25 mouse cellular contexts compared by ENCODE assay signal in genomic region chr12:16220561-16220960, GRCm38 (mm10).
A peak's percentile ranks its signal among the peaks of the same experiment; 100 is the strongest.
DNase-seq lines count a peak whose midpoint lies in the region; ATAC-seq and TF ChIP-seq lines count a peak whose summit lies in the region.
"Had no signal": no experiment of that assay in that cellular context is flagged by ENCODE, and none has a peak within 500 bp of the region (broad histone marks: within the 10 kb centered on the region; RNA-seq: fewer than 3 reads in every experiment).

No protein-coding gene starts in this region.

- no peak for ATAC-seq in heart, embryonic 16.5 days (replicated peaks; ENCODE audit: extremely low read depth, insufficient read depth, low FRiP score)
- ATAC-seq in kidney, embryonic 15.5 days (replicated peaks; ENCODE audit: low FRiP score): no peak
- ATAC-seq: activated CD4-positive, CD25-positive, alpha-beta regulatory T cell, adult 4 months; forebrain, embryonic 15.5 days had no signal

- 88% methylated on average over 3 of the region's 3 CpGs for WGBS in heart, embryonic 16.5 days
- WGBS in kidney, adult 2 months: 50% methylated on average over 3 of the region's 3 CpGs
- WGBS in kidney, embryonic 15.5 days: 86% methylated on average over 3 of the region's 3 CpGs

- intact Hi-C loops in gastrocnemius, adult 2 months (cut with DNase I): no loop called here
- intact Hi-C loops in gastrocnemius, postnatal 36 days (cut with DNase I): loop anchor here (5.0 kb wide), 1 partner anchor 53 kb away; no protein-coding TSS in a partner anchor

- DNase-seq in gastrocnemius, adult 2 months: no peak
- no peak for DNase-seq in gastrocnemius, postnatal 36 days
- DNase-seq in heart, adult 9 months (ENCODE audit: low spot score in 2 of 2): no peak
- peak; percentile 84 for DNase-seq in kidney, adult 2 months
- DNase-seq in kidney, postnatal 14 days: peak; percentile 31
- DNase-seq in kidney, adult 18-20 months: no peak
- DNase-seq: adrenal gland, adult 8-10 months; adrenal gland, postnatal 25 days; cerebellum, adult 11-12 months; cerebellum, adult 8-10 months; cerebellum, postnatal 10 days; cerebellum, postnatal 36 days; embryo, embryonic 11 days; gastrocnemius, postnatal 14 days had no signal

- H3K9me3 ChIP-seq in heart, embryonic 16.5 days (replicated peaks; ENCODE audit: control insufficient read depth, low read length): no peaks in the 10 kb centered on the region
- no peaks in the 10 kb centered on the region for H3K9me3 ChIP-seq in kidney, embryonic 15.5 days (replicated peaks)
- H3K9me3 ChIP-seq: embryonic facial prominence, embryonic 10.5 days; embryonic facial prominence, embryonic 13.5 days; forebrain, embryonic 12.5 days; forebrain, embryonic 15.5 days; hindbrain, embryonic 12.5 days; hindbrain, embryonic 15.5 days had no signal

- H3K4me1 ChIP-seq in heart, embryonic 16.5 days (ENCODE audit: control insufficient read depth, insufficient read depth, low read length): peaks cover 14% of the 10 kb centered on the region
- H3K4me1 ChIP-seq in kidney, adult 2 months (ENCODE audit: control insufficient read depth, insufficient read depth, low read length): no peaks in the 10 kb centered on the region; the same call in 1 of the 2 replicates
- no peaks in the 10 kb centered on the region for H3K4me1 ChIP-seq in kidney, embryonic 15.5 days
- H3K4me1 ChIP-seq: embryonic facial prominence, embryonic 10.5 days; embryonic facial prominence, embryonic 13.5 days; hindbrain, embryonic 12.5 days had no signal

- H3K27me3 ChIP-seq in heart, embryonic 16.5 days (ENCODE audit: control insufficient read depth, insufficient read depth, low read length): no peaks in the 10 kb centered on the region
- H3K27me3 ChIP-seq in kidney, adult 2 months (replicated peaks; ENCODE audit: control insufficient read depth, insufficient read depth, low read length): no peaks in the 10 kb centered on the region
- no peaks in the 10 kb centered on the region for H3K27me3 ChIP-seq in kidney, embryonic 15.5 days
- H3K27me3 ChIP-seq: embryonic facial prominence, embryonic 13.5 days; forebrain, embryonic 12.5 days; forebrain, embryonic 15.5 days; hindbrain, embryonic 12.5 days; hindbrain, embryonic 15.5 days had no signal

- TF ChIP-seq CTCF in gastrocnemius, adult 2 months (IDR thresholded peaks at IDR 0.05): no peak
- TF ChIP-seq CTCF in kidney, adult 2 months (conservative IDR thresholded peaks at IDR 0.05; ENCODE audit: insufficient read depth, insufficient read length, low read depth, low read length): no peak

- H3K4me2 ChIP-seq in heart, embryonic 16.5 days (ENCODE audit: low read depth, low read length): no peak overlapping the region
- no peak overlapping the region for H3K4me2 ChIP-seq in kidney, embryonic 15.5 days
- H3K4me2 ChIP-seq: embryonic facial prominence, embryonic 13.5 days; forebrain, embryonic 12.5 days; forebrain, embryonic 15.5 days; heart, embryonic 11.5 days; hindbrain, embryonic 12.5 days; hindbrain, embryonic 15.5 days had no signal

- H3K36me3 ChIP-seq in heart, embryonic 16.5 days (ENCODE audit: control insufficient read depth, insufficient read depth): no peaks in the 10 kb centered on the region
- H3K36me3 ChIP-seq in kidney, adult 2 months (ENCODE audit: control insufficient read depth, insufficient read depth, low read length): no peaks in the 10 kb centered on the region
- no peaks in the 10 kb centered on the region for H3K36me3 ChIP-seq in kidney, embryonic 15.5 days
- H3K36me3 ChIP-seq: embryonic facial prominence, embryonic 10.5 days; embryonic facial prominence, embryonic 13.5 days; forebrain, embryonic 12.5 days; forebrain, embryonic 15.5 days; hindbrain, embryonic 12.5 days; hindbrain, embryonic 15.5 days had no signal

- H3K27ac ChIP-seq in gastrocnemius, adult 2 months: peak overlapping the region; percentile 80
- peak overlapping the region; percentile 1 for H3K27ac ChIP-seq in heart, embryonic 16.5 days (ENCODE audit: low read length)
- H3K27ac ChIP-seq in kidney, adult 2 months (ENCODE audit: insufficient read depth, low read depth, low read length): no peak overlapping the region
- H3K27ac ChIP-seq in kidney, embryonic 15.5 days: no peak overlapping the region
- H3K27ac ChIP-seq: embryonic facial prominence, embryonic 10.5 days; embryonic facial prominence, embryonic 13.5 days; forebrain, embryonic 12.5 days; forebrain, embryonic 15.5 days; hindbrain, embryonic 12.5 days; hindbrain, embryonic 15.5 days had no signal

- no peak overlapping the region for H3K4me3 ChIP-seq in gastrocnemius, adult 2 months
- no peak overlapping the region for H3K4me3 ChIP-seq in heart, embryonic 16.5 days (ENCODE audit: low read length)
- no peak overlapping the region for H3K4me3 ChIP-seq in kidney, adult 2 months (ENCODE audit: insufficient read depth, low read depth, low read length)
- no peak overlapping the region for H3K4me3 ChIP-seq in kidney, embryonic 15.5 days (replicated peaks)
- H3K4me3 ChIP-seq: embryonic facial prominence, embryonic 10.5 days; embryonic facial prominence, embryonic 13.5 days; erythroblast, embryonic 14.5 days; forebrain, embryonic 12.5 days; forebrain, embryonic 15.5 days; hindbrain, embryonic 12.5 days; hindbrain, embryonic 15.5 days had no signal

- no peak overlapping the region for H3K9ac ChIP-seq in heart, embryonic 16.5 days (ENCODE audit: low read length)
- H3K9ac ChIP-seq in kidney, embryonic 15.5 days: no peak overlapping the region
- H3K9ac ChIP-seq: embryonic facial prominence, embryonic 13.5 days; forebrain, embryonic 12.5 days; forebrain, embryonic 15.5 days; hindbrain, embryonic 12.5 days; hindbrain, embryonic 15.5 days had no signal

- TF ChIP-seq POLR2A in kidney, adult 2 months (IDR thresholded peaks at IDR 0.05; ENCODE audit: low read depth, low read length): no peak

Comparison
In these comparisons a context has a peak if more than half of its experiments do, and no peak if none do; other contexts are left out.
1. DNase-seq: peak in kidney, adult 2 months (single experiment) and kidney, postnatal 14 days (single experiment); none in gastrocnemius, adult 2 months (single experiment), gastrocnemius, postnatal 36 days (0 of 2), heart, adult 9 months (0 of 2) and kidney, adult 18-20 months (single experiment).
2. H3K27ac ChIP-seq: peak in gastrocnemius, adult 2 months (single experiment) and heart, embryonic 16.5 days (single experiment); none in kidney, adult 2 months (single experiment) and kidney, embryonic 15.5 days (single experiment).